Mouse (Mus musculus): ENCODE results near the gene Pepd. TPM values are rescaled to one million over a fixed set of nuclear protein-coding genes. Genes with fewer than 3 reads are reported as not detected.

Gene Pepd
- polyA plus RNA-seq, 1 experiment from 2014 or later, result 51.7 TPM

GRCm38 (mm10) chr7:34986575-34987150, 74.5 kb downstream of the Pepd start:
- Histone ChIP-seq H3K27ac (replicated peaks) (no peak overlapping the region), H3K9me3 (no peaks in the 10 kb centered on the region)

GRCm38 (mm10) chr7:34987258-34987657, 75.1 kb downstream of the Pepd start:
- WGBS, result 66% methylated on average over 6 of the region's 6 CpGs
- no peak overlapping the region for H3K4me2 ChIP-seq (replicated peaks)
- H3K9ac ChIP-seq (replicated peaks), result no peak overlapping the region
- ATAC-seq (replicated peaks), result no peak
- no peaks in the 10 kb centered on the region for H3K9me3 ChIP-seq
- no peak overlapping the region for H3K4me3 ChIP-seq
- H3K4me1 ChIP-seq, result peaks cover 3% of the 10 kb centered on the region; the same call in 1 of the 2 replicates
- H3K36me3 ChIP-seq, result no peaks in the 10 kb centered on the region
- no peaks in the 10 kb centered on the region for H3K27me3 ChIP-seq
- no peak overlapping the region for H3K27ac ChIP-seq (replicated peaks)

More at GRCm38 (mm10) chr7:34986575-34987150, 74.5 kb downstream of the Pepd start:
- no peaks in the 10 kb centered on the region for H3K27me3 ChIP-seq
- WGBS, result 55% methylated on average over 7 of the region's 7 CpGs
- H3K4me3 ChIP-seq, result no peak overlapping the region
- H3K36me3 ChIP-seq, result no peaks in the 10 kb centered on the region
- peak; percentile 51; the same call in 1 of the 2 replicates for ATAC-seq (replicated peaks)
- peaks cover 3% of the 10 kb centered on the region; the same call in 1 of the 2 replicates for H3K4me1 ChIP-seq
- H3K9ac ChIP-seq (replicated peaks), result no peak overlapping the region
- H3K4me2 ChIP-seq (replicated peaks), result no peak overlapping the region

GRCm38 (mm10) chr7:34988488-34988887, 76.3 kb downstream of the Pepd start:
- Histone ChIP-seq H3K9ac (replicated peaks) (no peak overlapping the region), H3K4me1 (peaks cover 3% of the 10 kb centered on the region; the same call in 1 of the 2 replicates), H3K27ac (replicated peaks) (no peak overlapping the region), H3K36me3 (no peaks in the 10 kb centered on the region), H3K4me2 (replicated peaks) (no peak overlapping the region), H3K27me3 (no peaks in the 10 kb centered on the region), H3K4me3 (no peak overlapping the region), H3K9me3 (no peaks in the 10 kb centered on the region)
- WGBS, result 78% methylated on average over 3 of the region's 3 CpGs
- ATAC-seq (replicated peaks), result no peak

- Histone ChIP-seq H3K27me3 (no peaks in the 10 kb centered on the region), H3K27ac (replicated peaks) (no peak overlapping the region), H3K4me2 (replicated peaks) (no peak overlapping the region), H3K4me1 (peaks cover 6% of the 10 kb centered on the region), H3K9ac (replicated peaks) (no peak overlapping the region), H3K36me3 (no peaks in the 10 kb centered on the region), H3K4me3 (no peak overlapping the region), H3K9me3 (no peaks in the 10 kb centered on the region)
- 90% methylated on average over 6 of the region's 6 CpGs for WGBS
- no peak for ATAC-seq (replicated peaks)
Measured at GRCm38 (mm10) chr7:34991731-34992246, 79.6 kb downstream of the Pepd start.

- H3K36me3 ChIP-seq, result no peaks in the 10 kb centered on the region
- H3K27me3 ChIP-seq, result no peaks in the 10 kb centered on the region
- no peak for ATAC-seq (replicated peaks)
- no peaks in the 10 kb centered on the region for H3K9me3 ChIP-seq
- H3K9ac ChIP-seq (replicated peaks), result no peak overlapping the region
- no peak overlapping the region for H3K27ac ChIP-seq (replicated peaks)
- 92% methylated on average over 3 of the region's 3 CpGs for WGBS
- H3K4me3 ChIP-seq, result no peak overlapping the region
- H3K4me2 ChIP-seq (replicated peaks), result no peak overlapping the region
- peaks cover 6% of the 10 kb centered on the region; the same call in 1 of the 2 replicates for H3K4me1 ChIP-seq
Measured at GRCm38 (mm10) chr7:34992766-34993165, 80.6 kb downstream of the Pepd start.

GRCm38 (mm10) chr7:34995872-34996662, 83.9 kb downstream of the Pepd start:
- H3K4me2 ChIP-seq (replicated peaks), result no peak overlapping the region
- no peak overlapping the region for H3K4me3 ChIP-seq
- H3K9ac ChIP-seq (replicated peaks), result no peak overlapping the region
- peaks cover 3% of the 10 kb centered on the region; the same call in 1 of the 2 replicates for H3K4me1 ChIP-seq
- no peak for ATAC-seq (replicated peaks)
- no peak overlapping the region for H3K27ac ChIP-seq (replicated peaks)
- H3K9me3 ChIP-seq, result no peaks in the 10 kb centered on the region
- 71% methylated on average over 7 of the region's 7 CpGs for WGBS
- no peaks in the 10 kb centered on the region for H3K36me3 ChIP-seq
- no peaks in the 10 kb centered on the region for H3K27me3 ChIP-seq

- no peaks in the 10 kb centered on the region for H3K27me3 ChIP-seq
- ATAC-seq (replicated peaks), result no peak
- 46% methylated on average over 6 of the region's 6 CpGs for WGBS
- no peak overlapping the region for H3K4me3 ChIP-seq
- no peak overlapping the region for H3K4me2 ChIP-seq (replicated peaks)
- no peaks in the 10 kb centered on the region for H3K36me3 ChIP-seq
- H3K9ac ChIP-seq (replicated peaks), result no peak overlapping the region
- no peak overlapping the region for H3K27ac ChIP-seq (replicated peaks)
- peaks cover 7% of the 10 kb centered on the region; the same call in 1 of the 2 replicates for H3K4me1 ChIP-seq
- H3K9me3 ChIP-seq, result no peaks in the 10 kb centered on the region
Measured at GRCm38 (mm10) chr7:35000839-35001238, 88.7 kb downstream of the Pepd start.

GRCm38 (mm10) chr7:35003171-35003737, 91.1 kb downstream of the Pepd start:
- no peak overlapping the region for H3K9ac ChIP-seq (replicated peaks)
- H3K4me3 ChIP-seq, result no peak overlapping the region
- peaks cover 7% of the 10 kb centered on the region; the same call in 1 of the 2 replicates for H3K4me1 ChIP-seq
- 49% methylated on average over 7 of the region's 7 CpGs for WGBS
- no peak overlapping the region for H3K27ac ChIP-seq (replicated peaks)
- H3K36me3 ChIP-seq, result no peaks in the 10 kb centered on the region
- no peaks in the 10 kb centered on the region for H3K27me3 ChIP-seq
- ATAC-seq (replicated peaks), result peak; percentile 56; the same call in 1 of the 2 replicates
- no peaks in the 10 kb centered on the region for H3K9me3 ChIP-seq
- no peak overlapping the region for H3K4me2 ChIP-seq (replicated peaks)

GRCm38 (mm10) chr7:35006661-35007060, 94.5 kb downstream of the Pepd start:
- no peak overlapping the region for H3K4me3 ChIP-seq
- ATAC-seq (replicated peaks), result no peak
- H3K36me3 ChIP-seq, result no peaks in the 10 kb centered on the region

GRCm38 (mm10) chr7:35013228-35013627, 101.0 kb downstream of the Pepd start:
- Histone ChIP-seq H3K4me2 (replicated peaks) (no peak overlapping the region), H3K9me3 (no peaks in the 10 kb centered on the region), H3K36me3 (no peaks in the 10 kb centered on the region), H3K9ac (replicated peaks) (no peak overlapping the region), H3K27ac (replicated peaks) (no peak overlapping the region), H3K27me3 (no peaks in the 10 kb centered on the region), H3K4me1 (peaks cover 6% of the 10 kb centered on the region), H3K4me3 (no peak overlapping the region)
- ATAC-seq (replicated peaks), result no peak; the same call in 1 of the 2 replicates
- WGBS, result 31% methylated on average over 9 of the region's 9 CpGs

More at GRCm38 (mm10) chr7:35006661-35007060, 94.5 kb downstream of the Pepd start:
- H3K4me1 ChIP-seq, result peaks cover 7% of the 10 kb centered on the region; the same call in 1 of the 2 replicates
- no peaks in the 10 kb centered on the region for H3K27me3 ChIP-seq
- 51% methylated on average over 7 of the region's 7 CpGs for WGBS
- no peak overlapping the region for H3K4me2 ChIP-seq (replicated peaks)
- 0 out of 2 replicates have a peak overlapping the region, but pooled peaks have one; percentile 4 for H3K27ac ChIP-seq (replicated peaks)
- H3K9me3 ChIP-seq, result no peaks in the 10 kb centered on the region
- H3K9ac ChIP-seq (replicated peaks), result no peak overlapping the region

GRCm38 (mm10) chr7:35015252-35015651, 103.1 kb downstream of the Pepd start:
- no peaks in the 10 kb centered on the region for H3K27me3 ChIP-seq
- peaks cover 6% of the 10 kb centered on the region for H3K4me1 ChIP-seq
- WGBS, result 78% methylated on average over 2 of the region's 2 CpGs
- no peak overlapping the region for H3K4me3 ChIP-seq
- no peak for ATAC-seq (replicated peaks)
- H3K9ac ChIP-seq (replicated peaks), result no peak overlapping the region
- no peak overlapping the region for H3K27ac ChIP-seq (replicated peaks)
- H3K4me2 ChIP-seq (replicated peaks), result no peak overlapping the region
- H3K9me3 ChIP-seq, result no peaks in the 10 kb centered on the region
- no peaks in the 10 kb centered on the region for H3K36me3 ChIP-seq

GRCm38 (mm10) chr7:35021365-35021764, 109.2 kb downstream of the Pepd start:
- H3K27me3 ChIP-seq, result no peaks in the 10 kb centered on the region
- no peak overlapping the region for H3K4me2 ChIP-seq (replicated peaks)
- H3K4me1 ChIP-seq, result no peaks in the 10 kb centered on the region; the same call in 1 of the 2 replicates
- H3K9me3 ChIP-seq, result no peaks in the 10 kb centered on the region
- ATAC-seq (replicated peaks), result no peak
- 81% methylated on average over 10 of the region's 10 CpGs for whole genome bisulfite sequencing
- H3K4me3 ChIP-seq, result no peak overlapping the region
- no peaks in the 10 kb centered on the region for H3K36me3 ChIP-seq
- H3K9ac ChIP-seq (replicated peaks), result no peak overlapping the region
- H3K27ac ChIP-seq (replicated peaks), result no peak overlapping the region
